Mouse (Mus musculus) embryonic facial prominence, embryonic 12.5 days (tissue): Measurements from ENCODE around the gene Gm11127. TPM values are rescaled to one million over a fixed set of nuclear protein-coding genes. Genes with fewer than 3 reads are reported as not detected.
"Not testable (repeated sequence)": the region's sequence is repeated elsewhere in the genome, so short reads cannot be mapped to it uniquely, and the experiment has no call there.

Experiments used
- ATAC-seq: fragments of 200-750 bp; cut with Nextera tagmentation; 2 replicates; pipeline ENCODE4 v1.8.0; 2017; ENCODE audit not compliant: insufficient number of reproducible peaks, insufficient read depth, low FRiP score, low TSS enrichment
- H3K27ac ChIP-seq: fragments of 300-500 bp; sonication (generic); 2 replicates; pipeline ENCODE4 v1.5.1; 2016; ENCODE audit warnings: mild to moderate bottlenecking
- H3K27me3 ChIP-seq: fragments of 300-500 bp; sonication (generic); 2 replicates; pipeline ENCODE4 v1.6.1; 2016; ENCODE audit warnings: mild to moderate bottlenecking, moderate library complexity
- H3K36me3 ChIP-seq: fragments of 300-500 bp; sonication (generic); 2 replicates; pipeline ENCODE4 v1.6.1; 2016; ENCODE audit warnings: mild to moderate bottlenecking
- H3K4me1 ChIP-seq: fragments of 300-500 bp; sonication (generic); 2 replicates; pipeline ENCODE4 v1.6.1; 2016
- H3K4me2 ChIP-seq: fragments of 300-500 bp; sonication (generic); replicated peaks from 2 replicates; pipeline ENCODE4 v1.6.1; 2016; ENCODE audit warnings: mild to moderate bottlenecking, moderate library complexity
- H3K4me3 ChIP-seq: fragments of 300-500 bp; sonication (generic); 2 replicates; pipeline ENCODE4 v1.5.1; 2016; ENCODE audit warnings: mild to moderate bottlenecking
- H3K9ac ChIP-seq: fragments of 300-500 bp; sonication (generic); 2 replicates; pipeline ENCODE4 v1.6.1; 2016; ENCODE audit warnings: mild to moderate bottlenecking, moderate library complexity
- H3K9me3 ChIP-seq: fragments of 300-500 bp; sonication (generic); 2 replicates; pipeline ENCODE4 v1.6.1; 2016; ENCODE audit warnings: mild to moderate bottlenecking, moderate library complexity
- WGBS: fragments of 180-500 bp; shearing (Covaris S2); methylation state at CpG from one replicate; pipeline ENCODE4 v1.1.7; 2016; 5-methylcytosine and 5-hydroxymethylcytosine counted together
- polyA plus RNA-seq: library from polyadenylated mRNA; unstranded; fragments of >200 nt; fragmentation: Nextera tagmentation; extraction: Ambion mirVana; gene quantifications from 2 replicates; pipeline ENCODE4 v1.2.1, GENCODE M21; 2016

Gm11127 gene
- polyA plus RNA-seq, 1 experiment from 2014 or later, result not detected

- WGBS, result 79% methylated on average over 4 of the region's 4 CpGs
- not testable (repeated sequence) for H3K36me3 ChIP-seq, H3K27ac ChIP-seq, ATAC-seq, H3K27me3 ChIP-seq, H3K4me2 ChIP-seq, H3K9ac ChIP-seq, H3K9me3 ChIP-seq, H3K4me1 ChIP-seq, H3K4me3 ChIP-seq
These were observed 28.0 kb downstream of the Gm11127 start for GRCm38 (mm10) chr17:36030046-36030702.

DNA sequence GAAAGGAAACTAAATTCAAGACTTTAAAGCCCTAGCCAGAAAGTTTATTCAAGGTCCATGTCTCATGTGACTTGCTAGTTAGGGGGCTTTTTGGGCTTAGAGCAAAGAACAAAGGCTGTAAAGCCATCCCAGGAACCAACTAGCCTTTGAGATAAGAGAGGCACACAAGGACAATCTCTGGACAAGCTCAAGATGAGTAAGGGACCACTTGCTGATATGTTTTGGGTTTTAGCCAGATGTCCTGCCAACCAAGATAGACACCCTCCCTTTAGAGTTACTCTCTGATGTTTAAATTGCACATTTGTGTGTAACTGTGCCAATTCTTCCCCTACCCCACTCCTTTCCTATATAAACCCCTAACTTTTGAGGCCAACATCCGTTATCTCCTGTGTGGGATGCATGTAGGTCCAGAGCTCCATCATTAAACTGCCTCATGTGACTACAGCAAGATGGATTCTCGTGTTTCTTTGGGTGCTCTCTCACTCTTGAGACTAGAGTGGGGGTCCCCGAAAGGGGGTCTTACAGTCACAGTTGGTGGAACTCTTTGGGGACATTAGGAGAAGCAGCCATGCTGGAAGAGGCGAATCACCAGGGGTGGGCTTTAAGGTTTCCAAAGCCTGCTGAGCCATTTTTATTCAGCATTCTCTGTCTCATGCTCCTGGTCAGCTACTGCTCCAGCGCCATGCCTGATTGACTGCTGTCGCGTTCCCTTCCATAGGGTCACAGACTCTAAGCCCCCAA, 29.1 kb downstream of the Gm11127 start:
- no peak overlapping the region for H3K4me2 ChIP-seq
- WGBS, result 89% methylated on average over 7 of the region's 7 CpGs
- no peaks in the 10 kb centered on the region for H3K36me3 ChIP-seq
- H3K27me3 ChIP-seq, result 0 out of 2 replicates have a peak, but pooled peaks cover 4% of the 10 kb centered on the region
- no peak overlapping the region for H3K4me3 ChIP-seq
- ATAC-seq, result no peak
- peaks cover 4% of the 10 kb centered on the region; the same call in 1 of the 2 replicates for H3K4me1 ChIP-seq
- H3K9me3 ChIP-seq, result no peaks in the 10 kb centered on the region
- no peak overlapping the region for H3K9ac ChIP-seq
- no peak overlapping the region for H3K27ac ChIP-seq

DNA sequence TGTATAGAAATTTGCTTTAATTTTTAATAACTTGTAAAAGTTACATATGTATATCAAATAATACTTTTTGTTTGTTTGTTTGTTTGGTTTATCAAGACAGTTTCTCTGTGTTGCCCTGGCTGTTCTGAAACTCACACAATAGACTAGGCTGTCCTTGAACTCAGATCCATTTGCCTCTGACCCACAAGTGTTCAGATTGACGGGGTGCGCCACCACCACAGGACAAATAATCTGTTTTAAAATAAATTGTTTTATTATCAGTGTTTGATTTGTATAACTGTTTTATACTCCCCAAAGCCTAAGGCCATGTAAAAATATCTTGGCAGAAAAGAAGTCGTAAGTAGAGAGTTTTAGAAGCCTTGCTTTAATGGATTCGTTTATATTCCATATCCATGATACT, 30.5 kb downstream of the Gm11127 start:
- no peak overlapping the region for H3K9ac ChIP-seq
- no peak overlapping the region for H3K27ac ChIP-seq
- H3K36me3 ChIP-seq, result no peaks in the 10 kb centered on the region
- no peak overlapping the region for H3K4me3 ChIP-seq
- 0 out of 2 replicates have a peak, but pooled peaks cover 4% of the 10 kb centered on the region for H3K27me3 ChIP-seq
- 89% methylated on average over 4 of the region's 4 CpGs for WGBS
- H3K4me1 ChIP-seq, result peaks cover 13% of the 10 kb centered on the region
- no peak overlapping the region for H3K4me2 ChIP-seq
- ATAC-seq, result no peak
- H3K9me3 ChIP-seq, result no peaks in the 10 kb centered on the region

GRCm38 (mm10) chr17:36025901-36026300, 32.3 kb downstream of the Gm11127 start:
- Histone ChIP-seq H3K4me3 (no peak overlapping the region), H3K27me3 (no peaks in the 10 kb centered on the region), H3K36me3 (no peaks in the 10 kb centered on the region), H3K4me1 (peaks cover 10% of the 10 kb centered on the region; the same call in 1 of the 2 replicates), H3K9me3 (no peaks in the 10 kb centered on the region), H3K27ac (no peak overlapping the region), H3K9ac (no peak overlapping the region), H3K4me2 (no peak overlapping the region)
- WGBS, result 77% methylated on average over 4 of the region's 4 CpGs
- ATAC-seq, result no peak

DNA sequence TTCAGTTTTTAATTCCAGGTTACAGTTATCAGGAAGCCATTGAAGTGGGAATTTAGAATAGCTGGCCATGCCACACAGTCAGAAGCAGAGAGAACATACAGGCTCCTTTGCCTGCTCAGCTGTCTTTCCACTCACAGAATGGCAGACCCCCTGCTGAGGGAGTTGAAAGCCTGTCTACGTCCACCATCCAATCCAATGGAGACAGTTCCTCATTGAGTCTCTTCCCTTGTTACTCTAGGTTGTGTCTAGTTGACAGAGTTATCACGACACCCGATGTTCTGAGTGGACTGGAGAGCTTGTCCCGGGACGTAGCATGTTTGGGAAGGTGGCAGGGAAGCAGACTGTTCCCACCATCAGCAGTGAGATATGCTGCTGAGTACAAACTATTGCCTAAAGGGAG, 33.0 kb downstream of the Gm11127 start:
- H3K27me3 ChIP-seq, result no peaks in the 10 kb centered on the region
- H3K9ac ChIP-seq, result no peak overlapping the region
- no peak overlapping the region for H3K4me3 ChIP-seq
- H3K27ac ChIP-seq, result no peak overlapping the region
- no peaks in the 10 kb centered on the region for H3K9me3 ChIP-seq
- no peaks in the 10 kb centered on the region for H3K36me3 ChIP-seq
- 75% methylated on average over 5 of the region's 5 CpGs for WGBS
- no peak for ATAC-seq
- H3K4me1 ChIP-seq, result peaks cover 13% of the 10 kb centered on the region; the same call in 1 of the 2 replicates
- no peak overlapping the region for H3K4me2 ChIP-seq

- Histone ChIP-seq H3K9ac (no peak overlapping the region), H3K36me3 (no peaks in the 10 kb centered on the region), H3K4me1 (peaks cover 13% of the 10 kb centered on the region; the same call in 1 of the 2 replicates), H3K4me3 (no peak overlapping the region), H3K27me3 (no peaks in the 10 kb centered on the region), H3K4me2 (no peak overlapping the region), H3K27ac (no peak overlapping the region), H3K9me3 (no peaks in the 10 kb centered on the region)
- 49% methylated on average over 9 of the region's 9 CpGs for WGBS
- no peak for ATAC-seq
These were observed 34.2 kb downstream of the Gm11127 start for GRCm38 (mm10) chr17:36023710-36024654.

GRCm38 (mm10) chr17:36022922-36023321, 35.2 kb downstream of the Gm11127 start:
- no peak for ATAC-seq
- 88% methylated on average over 6 of the region's 6 CpGs for WGBS

GRCm38 (mm10) chr17:36022098-36022497, 36.1 kb downstream of the Gm11127 start:
- WGBS, result 94% methylated on average over 9 of the region's 9 CpGs
- no peaks in the 10 kb centered on the region for H3K36me3 ChIP-seq
- ATAC-seq, result no peak
- H3K27ac ChIP-seq, result no peak overlapping the region
- peaks cover 13% of the 10 kb centered on the region; the same call in 1 of the 2 replicates for H3K4me1 ChIP-seq
- no peak overlapping the region for H3K4me2 ChIP-seq
- no peaks in the 10 kb centered on the region for H3K27me3 ChIP-seq
- no peak overlapping the region for H3K4me3 ChIP-seq
- no peaks in the 10 kb centered on the region for H3K9me3 ChIP-seq
- H3K9ac ChIP-seq, result no peak overlapping the region

More at GRCm38 (mm10) chr17:36022922-36023321, 35.2 kb downstream of the Gm11127 start:
- no peaks in the 10 kb centered on the region for H3K27me3 ChIP-seq
- no peak overlapping the region for H3K4me3 ChIP-seq
- no peaks in the 10 kb centered on the region for H3K9me3 ChIP-seq
- peaks cover 13% of the 10 kb centered on the region; the same call in 1 of the 2 replicates for H3K4me1 ChIP-seq
- H3K27ac ChIP-seq, result no peak overlapping the region
- H3K36me3 ChIP-seq, result no peaks in the 10 kb centered on the region
- H3K4me2 ChIP-seq, result no peak overlapping the region
- no peak overlapping the region for H3K9ac ChIP-seq

GRCm38 (mm10) chr17:36021309-36021708, 36.9 kb downstream of the Gm11127 start:
- H3K9ac ChIP-seq, result no peak overlapping the region
- no peaks in the 10 kb centered on the region for H3K27me3 ChIP-seq
- ATAC-seq, result no peak
- H3K9me3 ChIP-seq, result no peaks in the 10 kb centered on the region
- H3K36me3 ChIP-seq, result no peaks in the 10 kb centered on the region
- H3K4me2 ChIP-seq, result no peak overlapping the region
- peak overlapping the region; percentile 30; the same call in 1 of the 2 replicates for H3K27ac ChIP-seq
- H3K4me3 ChIP-seq, result no peak overlapping the region
- WGBS, result 89% methylated on average over 1 of the region's 1 CpGs
- peaks cover 13% of the 10 kb centered on the region; the same call in 1 of the 2 replicates for H3K4me1 ChIP-seq

GRCm38 (mm10) chr17:36020191-36021073, 37.7 kb downstream of the Gm11127 start, which contains the start of gene H2-T24:
H2-T24 (minus strand) TSS chr17:36020560.
- WGBS, result 38% methylated on average over 15 of the region's 15 CpGs
- H3K27me3 ChIP-seq, result no peaks in the 10 kb centered on the region
- no peak within 1 kb of the TSS for H3K4me3 ChIP-seq
- no peaks in the 10 kb centered on the region for H3K36me3 ChIP-seq
- no peaks in the 10 kb centered on the region for H3K9me3 ChIP-seq
- H3K27ac ChIP-seq, result peak within 1 kb of the TSS; percentile 32
- H3K4me2 ChIP-seq, result peak within 1 kb of the TSS; percentile 23
- H3K9ac ChIP-seq, result no peak within 1 kb of the TSS
- H3K4me1 ChIP-seq, result peaks cover 13% of the 10 kb centered on the region; the same call in 1 of the 2 replicates
- ATAC-seq, result 0 out of 2 replicates have a peak, but pooled peaks have one; percentile 60
